Mouse (Mus musculus) E14TG2a.4 (cell line): Measurements from ENCODE around the gene Tenm4.

Experiments
- CTCF ChIP-seq: conservative IDR thresholded peaks from 2 replicates; pipeline ENCODE4 v1.5.1; 2014; ENCODE audit warnings: low read length
- POU5F1 ChIP-seq: IDR thresholded peaks from 2 replicates; pipeline ENCODE4 v1.6.1; 2014; ENCODE audit warnings: low read length, borderline replicate concordance

DNA sequence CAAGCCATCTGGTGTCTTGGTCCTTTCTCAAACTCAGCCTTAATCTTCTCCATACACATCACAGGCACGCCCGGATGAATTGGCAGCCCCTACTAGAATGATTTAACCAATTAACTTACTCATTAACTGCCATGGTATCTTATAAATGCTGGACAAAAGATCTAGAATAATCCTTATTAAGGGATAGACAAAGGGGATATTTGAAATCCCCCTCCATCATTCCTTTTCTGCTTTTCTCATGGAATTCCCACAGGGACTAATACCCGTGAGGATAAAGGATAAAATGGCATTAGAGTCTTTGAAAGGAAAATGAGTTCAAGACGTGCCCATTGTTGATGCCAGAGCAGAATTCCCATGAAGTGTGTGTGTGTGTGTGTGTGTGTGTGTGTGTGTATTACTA lies 99.6 kb downstream of the Tenm4 start:
- no peak for TF ChIP-seq CTCF
- no peak for TF ChIP-seq POU5F1
